Mouse (Mus musculus) embryonic facial prominence, embryonic 11.5 days (tissue): Measurements from ENCODE around the gene Padi4. TPM values are rescaled to one million over a fixed set of nuclear protein-coding genes. Genes with fewer than 3 reads are reported as not detected.

ENCODE experiments used
- ATAC-seq: fragments of 200-750 bp; cut with Nextera tagmentation; replicated peaks from 2 replicates; pipeline ENCODE4 v1.8.0; 2017; ENCODE audit warnings: low read depth; ENCODE audit not compliant: insufficient number of reproducible peaks, low FRiP score, low TSS enrichment
- DNase-seq: peaks from one replicate; pipeline ENCODE4 v3.0.0-alpha.2; 2015; ENCODE audit warnings: low spot score
- H3K27ac ChIP-seq: fragments of 300-500 bp; sonication (generic); replicated peaks from 2 replicates; pipeline ENCODE4 v1.5.1; 2014; ENCODE audit warnings: mild to moderate bottlenecking, low read depth, low read length, control low read depth
- H3K27me3 ChIP-seq: fragments of 300-500 bp; sonication (generic); 2 replicates; pipeline ENCODE4 v1.6.1; 2014; ENCODE audit warnings: mild to moderate bottlenecking, low read length, moderate library complexity, mixed read lengths; ENCODE audit not compliant: control insufficient read depth, insufficient read depth
- H3K36me3 ChIP-seq: fragments of 300-500 bp; sonication (generic); replicated peaks from 2 replicates; pipeline ENCODE4 v1.6.1; 2014; ENCODE audit warnings: low read depth, mild to moderate bottlenecking, low read length, moderate library complexity, mixed read lengths; ENCODE audit not compliant: control insufficient read depth, insufficient read depth
- H3K4me1 ChIP-seq: fragments of 300-500 bp; sonication (generic); 2 replicates; pipeline ENCODE4 v1.6.1; 2014; ENCODE audit warnings: low read length, mixed read lengths; ENCODE audit not compliant: control insufficient read depth, insufficient read depth
- H3K4me2 ChIP-seq: fragments of 300-500 bp; sonication (generic); 2 replicates; pipeline ENCODE4 v1.6.1; 2014; ENCODE audit warnings: low read depth, mild to moderate bottlenecking, control low read depth, low read length, moderate library complexity
- H3K4me3 ChIP-seq: fragments of 300-500 bp; sonication (generic); 2 replicates; pipeline ENCODE4 v1.5.1; 2014; ENCODE audit warnings: low read depth, low read length, control low read depth
- H3K9ac ChIP-seq: fragments of 300-500 bp; sonication (generic); replicated peaks from 2 replicates; pipeline ENCODE4 v1.6.1; 2014; ENCODE audit warnings: mild to moderate bottlenecking, control low read depth, low read length
- H3K9me3 ChIP-seq: fragments of 300-500 bp; sonication (generic); replicated peaks from 2 replicates; pipeline ENCODE4 v1.6.1; 2016; ENCODE audit warnings: mild to moderate bottlenecking, low read length, inconsistent platforms, mixed read lengths; ENCODE audit not compliant: control insufficient read depth
- WGBS: fragments of 180-500 bp; shearing (Covaris S2); extraction: QIAGEN DNeasy Blood & Tissue Kit; methylation state at CpG from one replicate; pipeline ENCODE4 v1.1.7; 2014; 5-methylcytosine and 5-hydroxymethylcytosine counted together
- polyA plus RNA-seq: library from polyadenylated mRNA; unstranded; fragments of >200 nt; fragmentation: Nextera tagmentation; extraction: Ambion mirVana; gene quantifications from 2 replicates; pipeline ENCODE4 v1.2.1, GENCODE M21; 2014

Padi4 gene
- polyA plus RNA-seq, 1 experiment from 2014 or later, result 0.20 TPM

- no peaks in the 10 kb centered on the region for H3K9me3 ChIP-seq
- ATAC-seq (0 out of 2 replicates have a peak, but pooled peaks have one; percentile 7), DNase-seq (peak; percentile 19)
- H3K4me3 ChIP-seq, result peak overlapping the region; percentile 31; the same call in 1 of the 2 replicates
- no peaks in the 10 kb centered on the region for H3K36me3 ChIP-seq
- 9% methylated on average over 13 of the region's 13 CpGs for WGBS
- H3K27ac ChIP-seq, result no peak overlapping the region
- H3K4me2 ChIP-seq, result peak overlapping the region; percentile 69
- H3K9ac ChIP-seq, result peak overlapping the region; percentile 45; the same call in 1 of the 2 replicates
- H3K4me1 ChIP-seq, result peaks cover 6% of the 10 kb centered on the region
- no peaks in the 10 kb centered on the region for H3K27me3 ChIP-seq
Measured at GRCm38 (mm10) chr4:140813358-140814185, 39.5 kb upstream of the Padi4 start.

DNA sequence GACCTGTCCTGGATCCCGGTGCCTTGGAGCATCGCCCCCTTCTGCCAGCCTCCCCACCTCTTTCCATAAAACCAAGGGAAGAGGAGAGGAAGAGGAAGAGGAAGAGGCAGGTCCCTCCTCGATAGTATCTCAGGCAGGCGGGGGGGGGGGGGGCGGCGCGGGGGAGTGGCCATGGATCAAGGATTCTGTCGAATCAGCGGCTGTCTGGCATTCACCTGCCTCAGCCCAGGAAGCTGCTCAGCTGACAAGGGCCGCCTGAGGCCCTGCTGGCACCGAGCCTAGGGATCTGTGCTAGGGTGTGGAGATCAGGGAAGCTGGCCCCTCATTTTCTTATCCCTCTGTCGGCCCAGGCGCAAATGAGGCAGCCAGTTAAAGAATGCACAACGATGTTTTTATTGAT is 38.6 kb upstream of the Padi4 start:
- ATAC-seq, result no peak
- Histone ChIP-seq H3K4me1 (peaks cover 6% of the 10 kb centered on the region), H3K9me3 (no peaks in the 10 kb centered on the region), H3K36me3 (no peaks in the 10 kb centered on the region), H3K27me3 (no peaks in the 10 kb centered on the region), H3K4me2 (no peak overlapping the region), H3K27ac (no peak overlapping the region), H3K9ac (no peak overlapping the region), H3K4me3 (no peak overlapping the region)
- WGBS, result 40% methylated on average over 12 of the region's 14 CpGs
- DNase-seq, result no peak

DNA sequence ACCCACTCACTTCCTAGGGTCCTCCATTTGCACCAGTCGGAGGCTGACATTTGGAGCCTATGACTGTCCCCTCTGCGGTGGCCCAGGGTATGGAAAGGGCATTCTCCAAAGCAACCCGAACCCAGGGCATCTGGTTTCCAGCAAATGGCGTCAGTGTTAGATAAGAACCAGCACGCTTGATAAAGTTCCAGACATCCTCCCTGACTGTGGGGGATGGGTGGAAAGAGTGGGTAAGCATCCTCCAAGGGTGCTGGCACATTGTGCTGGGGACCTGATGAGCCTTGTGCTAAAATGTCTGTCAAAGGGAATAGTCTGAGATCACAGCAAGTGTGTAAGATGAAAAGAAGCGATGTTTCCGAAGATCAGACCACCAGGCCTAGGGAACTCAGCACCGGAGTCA is 38.2 kb upstream of the Padi4 start:
- no peak overlapping the region for H3K4me2 ChIP-seq
- WGBS, result 60% methylated on average over 8 of the region's 8 CpGs
- H3K9me3 ChIP-seq, result no peaks in the 10 kb centered on the region
- no peaks in the 10 kb centered on the region for H3K36me3 ChIP-seq
- H3K4me3 ChIP-seq, result no peak overlapping the region
- no peak overlapping the region for H3K9ac ChIP-seq
- DNase-seq, result no peak
- H3K27ac ChIP-seq, result no peak overlapping the region
- no peak for ATAC-seq
- H3K4me1 ChIP-seq, result peaks cover 6% of the 10 kb centered on the region
- H3K27me3 ChIP-seq, result no peaks in the 10 kb centered on the region

DNA sequence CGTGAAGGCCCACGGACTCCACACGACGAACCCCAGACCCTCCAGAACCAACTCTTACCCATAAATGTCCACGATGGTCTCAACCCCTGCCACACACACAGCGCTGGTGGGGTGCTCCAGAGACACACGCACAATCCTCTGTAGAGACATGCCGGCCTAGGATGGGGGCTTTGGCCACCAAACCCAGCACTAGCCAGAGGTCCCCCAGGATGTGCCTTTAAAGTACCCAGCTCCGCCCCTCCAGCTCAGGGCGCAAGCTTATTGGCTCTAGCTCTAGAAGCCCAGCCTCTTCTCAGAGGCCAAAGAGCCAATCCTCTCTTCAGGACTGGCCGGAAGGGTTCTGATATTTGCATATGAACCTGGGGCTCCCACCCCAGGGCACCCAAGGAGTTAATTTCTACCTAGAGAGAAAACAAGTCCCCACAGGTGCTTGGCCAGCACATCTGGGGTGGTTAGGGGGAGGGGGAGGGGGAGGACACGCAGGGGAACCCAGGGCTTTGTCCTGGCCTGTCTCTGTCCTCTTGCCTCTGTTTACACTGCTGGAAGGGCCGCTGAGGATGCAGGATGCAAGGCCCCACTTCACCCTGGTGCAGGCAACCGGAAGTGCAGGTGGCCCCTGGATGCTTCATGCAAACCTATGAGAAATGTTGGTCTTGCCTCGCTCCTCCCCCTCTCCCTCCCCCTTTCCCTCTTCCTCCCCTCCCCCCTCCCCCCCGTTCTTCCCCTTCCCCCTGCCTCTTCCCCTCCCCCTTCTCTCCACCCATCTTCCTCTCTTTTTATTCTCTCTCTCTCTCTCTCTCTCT is 36.6 kb upstream of the Padi4 start, which contains the start of gene Padi3:
Gene Padi3 (minus strand): TSS at position 191 of the 803 bp plus-strand sequence.
- Histone ChIP-seq H3K27ac (no peak within 1 kb of the TSS), H3K4me1 (peaks cover 6% of the 10 kb centered on the region), H3K27me3 (no peaks in the 10 kb centered on the region), H3K9ac (no peak within 1 kb of the TSS), H3K4me2 (no peak within 1 kb of the TSS), H3K4me3 (no peak within 1 kb of the TSS), H3K9me3 (no peaks in the 10 kb centered on the region), H3K36me3 (no peaks in the 10 kb centered on the region)
- ATAC-seq (no peak), DNase-seq (no peak)
- WGBS, result 70% methylated on average over 16 of the region's 16 CpGs

DNA sequence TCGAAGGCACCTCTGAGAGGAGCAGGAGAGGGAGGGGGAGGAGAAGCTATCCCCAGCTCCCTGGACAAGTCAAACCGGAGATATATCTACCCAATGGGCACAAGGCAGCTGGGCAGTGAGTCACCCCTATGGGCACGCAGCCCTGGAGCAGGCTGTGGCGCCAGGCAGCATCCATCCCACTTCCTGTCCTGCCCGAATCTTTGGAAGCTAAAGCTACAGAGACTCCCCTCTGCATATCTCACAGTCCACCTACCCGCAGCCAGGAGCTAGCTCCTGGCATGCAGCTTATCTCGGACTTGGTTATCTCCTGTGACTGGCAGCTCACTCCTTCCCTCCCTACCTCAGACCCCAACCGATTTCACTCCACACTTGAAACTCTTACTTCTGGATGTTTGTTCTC is 35.1 kb upstream of the Padi4 start:
- no peaks in the 10 kb centered on the region for H3K36me3 ChIP-seq
- DNase-seq, result no peak
- H3K9me3 ChIP-seq, result no peaks in the 10 kb centered on the region
- H3K9ac ChIP-seq, result no peak overlapping the region
- H3K4me3 ChIP-seq, result no peak overlapping the region
- WGBS, result 82% methylated on average over 8 of the region's 8 CpGs
- H3K4me1 ChIP-seq, result peaks cover 6% of the 10 kb centered on the region
- no peak overlapping the region for H3K27ac ChIP-seq
- no peak overlapping the region for H3K4me2 ChIP-seq
- ATAC-seq, result no peak
- H3K27me3 ChIP-seq, result no peaks in the 10 kb centered on the region

DNA sequence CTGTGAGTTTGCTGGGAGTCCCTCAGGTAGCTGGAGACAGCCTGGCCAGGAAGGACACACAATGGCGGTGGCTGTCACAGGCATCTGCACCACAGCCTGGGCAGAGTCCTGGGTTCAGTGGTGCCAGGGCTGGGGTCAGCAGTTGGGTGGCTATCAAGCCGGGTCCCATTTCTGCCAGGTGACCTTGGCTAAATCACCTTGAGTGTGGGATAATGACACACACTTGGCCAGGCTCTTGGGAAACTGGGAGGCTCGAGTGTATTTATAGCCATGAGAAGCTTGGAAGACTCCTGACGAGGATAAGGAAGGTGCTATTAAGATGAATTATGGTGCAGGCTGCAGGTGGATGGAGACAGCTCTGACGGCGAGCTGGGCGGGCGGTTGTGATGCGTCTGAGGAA is 30.6 kb upstream of the Padi4 start:
- no peak for DNase-seq
- Histone ChIP-seq H3K4me1 (no peaks in the 10 kb centered on the region), H3K4me2 (no peak overlapping the region), H3K27me3 (no peaks in the 10 kb centered on the region), H3K27ac (no peak overlapping the region), H3K9ac (no peak overlapping the region), H3K9me3 (no peaks in the 10 kb centered on the region), H3K4me3 (no peak overlapping the region), H3K36me3 (no peaks in the 10 kb centered on the region)
- ATAC-seq, result no peak
- 83% methylated on average over 9 of the region's 9 CpGs for WGBS

DNA sequence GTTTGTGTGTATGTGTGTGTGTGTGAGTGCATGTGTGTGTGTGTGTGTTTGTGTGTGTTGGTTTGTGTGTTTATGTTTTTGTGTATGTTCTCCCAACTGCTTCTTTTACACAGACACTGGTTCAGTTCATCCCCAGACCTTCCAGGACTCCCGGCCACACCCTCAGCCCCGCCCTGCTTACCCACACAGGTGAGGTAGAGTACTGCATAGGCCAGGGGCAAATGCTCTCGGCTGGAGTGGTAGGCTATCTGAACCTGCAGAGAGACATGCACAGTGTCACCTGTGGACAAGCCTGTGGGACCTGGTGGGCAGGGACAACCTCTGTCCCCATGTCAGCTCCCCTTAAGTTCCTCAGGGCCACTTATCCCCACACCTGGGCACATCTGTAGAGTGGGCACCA is 27.3 kb upstream of the Padi4 start:
- Histone ChIP-seq H3K4me2 (no peak overlapping the region), H3K4me1 (no peaks in the 10 kb centered on the region), H3K4me3 (no peak overlapping the region), H3K27ac (no peak overlapping the region), H3K27me3 (no peaks in the 10 kb centered on the region), H3K9ac (no peak overlapping the region), H3K36me3 (no peaks in the 10 kb centered on the region), H3K9me3 (no peaks in the 10 kb centered on the region)
- no peak for DNase-seq
- 72% methylated on average over 3 of the region's 3 CpGs for WGBS
- ATAC-seq, result no peak

GRCm38 (mm10) chr4:140796786-140797185 is 22.8 kb upstream of the Padi4 start:
- H3K9me3 ChIP-seq, result no peaks in the 10 kb centered on the region
- no peak overlapping the region for H3K4me3 ChIP-seq
- WGBS, result 82% methylated on average over 3 of the region's 3 CpGs
- no peaks in the 10 kb centered on the region for H3K4me1 ChIP-seq
- no peak overlapping the region for H3K9ac ChIP-seq
- no peak overlapping the region for H3K27ac ChIP-seq
- H3K27me3 ChIP-seq, result no peaks in the 10 kb centered on the region
- no peak for DNase-seq
- no peaks in the 10 kb centered on the region for H3K36me3 ChIP-seq
- H3K4me2 ChIP-seq, result no peak overlapping the region
- no peak for ATAC-seq
